Mouse (Mus musculus): ENCODE measurements at regions not wholly inside any gene's neighbourhood (a gene's known extent, or its start where the extent isn't known, plus 50 kb on each side); places are given as distances from the start of the nearest gene placed in this dataset.

DNA sequence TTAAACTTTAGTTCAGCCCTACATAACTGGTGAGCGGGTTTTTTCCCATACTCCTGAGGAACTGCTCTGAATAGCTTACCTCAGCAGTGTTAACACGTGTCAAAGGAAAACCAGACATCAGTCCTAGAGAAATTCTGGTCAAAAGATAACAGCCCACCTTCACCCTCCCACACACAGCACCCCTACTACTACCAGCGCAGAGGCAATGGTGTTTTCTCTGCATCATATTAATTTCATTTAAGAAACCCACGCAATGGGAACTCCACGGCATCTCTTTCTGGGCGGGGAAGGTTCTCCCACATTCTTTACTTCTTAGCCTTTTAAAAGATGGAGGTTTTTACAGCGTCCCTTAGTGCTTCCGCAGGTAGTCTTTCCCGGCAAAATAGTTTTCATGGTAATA, 172.7 kb upstream of the Arid2 start:
- TF ChIP-seq CTCF (conservative IDR thresholded peaks at IDR 0.05; ENCODE audit: low read length) (no peak), POU5F1 (IDR thresholded peaks at IDR 0.05; ENCODE audit: borderline replicate concordance, low read length) (no peak), NANOG (IDR thresholded peaks at IDR 0.05; ENCODE audit: borderline replicate concordance, low read length) (no peak)
